Mouse (Mus musculus): ENCODE measurements around the gene Eaf2. TPM values are rescaled to one million over a fixed set of nuclear protein-coding genes. Genes with fewer than 3 reads are reported as not detected.

The Eaf2 gene
- under 1 TPM; 0.39 to 0.93 TPM for total RNA-seq (2021)
- long read RNA-seq, experiment 1, partial matches to known transcripts, result 0 of 4 reads
- long read RNA-seq, experiment 1, other reads (novel, unspliced or antisense), result 4 of 4 reads
- long read RNA-seq, experiment 2, partial matches to known transcripts, result 1 of 3 reads
- long read RNA-seq, experiment 2, other reads (novel, unspliced or antisense), result 1 of 3 reads

- peak; percentile 84 to 96 for DNase-seq (ENCODE audit: low spot score in 2 of 2)
Observed at GRCm38 (mm10) chr16:36874583-36875275, at the start of gene Eaf2, which contains the start of gene Golgb1. Eaf2 (minus strand) TSS chr16:36875003. Golgb1 (plus strand) TSS chr16:36875140.

- DNase-seq (ENCODE audit: low spot score in 2 of 2), result no peak
Observed at GRCm38 (mm10) chr16:36924312-36924711, 49.5 kb upstream of the Eaf2 start.

- no peak for DNase-seq (ENCODE audit: low spot score in 2 of 2)
Observed at GRCm38 (mm10) chr16:36921980-36922379, 47.2 kb upstream of the Eaf2 start.

GRCm38 (mm10) chr16:36921067-36921613, 46.3 kb upstream of the Eaf2 start:
- DNase-seq (ENCODE audit: low spot score in 2 of 2), result no peak

GRCm38 (mm10) chr16:36920410-36920809, 45.6 kb upstream of the Eaf2 start:
- no peak for DNase-seq (ENCODE audit: low spot score in 2 of 2)

- peak in 1 of 2 experiments; percentile 5 for DNase-seq (ENCODE audit: low spot score in 2 of 2)
Observed at GRCm38 (mm10) chr16:36918505-36918904, 43.7 kb upstream of the Eaf2 start.

GRCm38 (mm10) chr16:36914195-36914594, 39.4 kb upstream of the Eaf2 start:
- no peak for DNase-seq (ENCODE audit: low spot score in 2 of 2)

GRCm38 (mm10) chr16:36912311-36912710, 37.5 kb upstream of the Eaf2 start:
- no peak for DNase-seq (ENCODE audit: low spot score in 2 of 2)

GRCm38 (mm10) chr16:36911909-36912308, 37.1 kb upstream of the Eaf2 start:
- no peak for DNase-seq (ENCODE audit: low spot score in 2 of 2)

GRCm38 (mm10) chr16:36903156-36903555, 28.4 kb upstream of the Eaf2 start:
- DNase-seq (ENCODE audit: low spot score in 2 of 2), result no peak

GRCm38 (mm10) chr16:36896712-36897111, 21.9 kb upstream of the Eaf2 start:
- no peak for DNase-seq (ENCODE audit: low spot score in 2 of 2)

GRCm38 (mm10) chr16:36893317-36893716, 18.5 kb upstream of the Eaf2 start:
- DNase-seq (ENCODE audit: low spot score in 2 of 2), result no peak

GRCm38 (mm10) chr16:36891415-36891814, 16.6 kb upstream of the Eaf2 start:
- DNase-seq (ENCODE audit: low spot score in 2 of 2), result no peak

GRCm38 (mm10) chr16:36890559-36890958, 15.8 kb upstream of the Eaf2 start:
- DNase-seq (ENCODE audit: low spot score in 2 of 2), result no peak

- no peak for DNase-seq (ENCODE audit: low spot score in 2 of 2)
Observed at GRCm38 (mm10) chr16:36887546-36887945, 12.7 kb upstream of the Eaf2 start.

- DNase-seq (ENCODE audit: low spot score in 2 of 2), result no peak
Observed at GRCm38 (mm10) chr16:36885912-36886311, 11.1 kb upstream of the Eaf2 start.

- DNase-seq (ENCODE audit: low spot score in 2 of 2), result peak in 1 of 2 experiments; percentile 33
Observed at GRCm38 (mm10) chr16:36884881-36885280, 10.1 kb upstream of the Eaf2 start.

GRCm38 (mm10) chr16:36882737-36883343, 8.0 kb upstream of the Eaf2 start:
- no peak for DNase-seq (ENCODE audit: low spot score in 2 of 2)

GRCm38 (mm10) chr16:36877316-36877715, 2.5 kb upstream of the Eaf2 start:
- DNase-seq (ENCODE audit: low spot score in 2 of 2), result no peak

GRCm38 (mm10) chr16:36875276-36875851, 561 bp upstream of the Eaf2 start:
- peak; percentile 49 to 67 for DNase-seq (ENCODE audit: low spot score in 2 of 2)

GRCm38 (mm10) chr16:36869442-36869841, 5.4 kb downstream of the Eaf2 start:
- no peak for DNase-seq (ENCODE audit: low spot score in 2 of 2)

- no peak for DNase-seq (ENCODE audit: low spot score in 2 of 2)
Observed at GRCm38 (mm10) chr16:36863585-36863984, 11.2 kb downstream of the Eaf2 start.
